Mouse (Mus musculus) MEL (cell line): ENCODE data around the gene Rcl1. TPM values are rescaled to one million over a fixed set of nuclear protein-coding genes. Genes with fewer than 3 reads are reported as not detected.

Experiments
- DNase-seq: peaks from one replicate; pipeline ENCODE4 v3.0.0; 2011; ENCODE audit warnings: low read depth, low spot score
- H3K27ac ChIP-seq: 2 replicates; pipeline ENCODE4 v1.5.1; 2012; ENCODE audit warnings: low read depth, mild to moderate bottlenecking, control low read depth, low read length, moderate library complexity; ENCODE audit not compliant: control insufficient read depth
- H3K27me3 ChIP-seq, 2 experiments: fragments of 150-350 bp in 1 of 2; sonication (generic) in 1 of 2; 2 replicates each; pipeline ENCODE4 v1.6.1; 2012; ENCODE audit warnings: low read length in 2 of 2, mild to moderate bottlenecking in 2 of 2, improper control_type of control experiment in 1 of 2, moderate library complexity in 1 of 2; ENCODE audit not compliant: insufficient read depth in 2 of 2, control insufficient read depth in 1 of 2
- H3K36me3 ChIP-seq, 2 experiments: 2 replicates each; pipeline ENCODE4 v1.6.1; 2012 to 2014; ENCODE audit warnings: low read length in 2 of 2, improper control_type of control experiment in 1 of 2, inconsistent platforms in 1 of 2, mild to moderate bottlenecking in 1 of 2; ENCODE audit not compliant: insufficient read depth in 2 of 2, control insufficient read depth in 1 of 2
- H3K4me1 ChIP-seq, 2 experiments: fragments of 150-350 bp in 1 of 2; sonication (generic) in 1 of 2; 2 replicates each; pipeline ENCODE4 v1.6.1; 2012; ENCODE audit warnings: low read length in 2 of 2, improper control_type of control experiment in 1 of 2, mild to moderate bottlenecking in 1 of 2; ENCODE audit not compliant: insufficient read depth in 2 of 2, control insufficient read depth in 1 of 2
- H3K4me3 ChIP-seq, 2 experiments: fragments of 150-350 bp in 1 of 2; sonication (generic) in 1 of 2; 2 replicates each; pipeline ENCODE4 v1.5.1; 2012; ENCODE audit warnings: low read depth in 2 of 2, low read length in 2 of 2, mild to moderate bottlenecking in 2 of 2, moderate library complexity in 2 of 2, control low read depth in 1 of 2, improper control_type of control experiment in 1 of 2; ENCODE audit not compliant: control insufficient read depth in 1 of 2, insufficient read depth in 1 of 2
- H3K79me2 ChIP-seq: 2 replicates; pipeline ENCODE4 v1.6.1; 2012; ENCODE audit warnings: mild to moderate bottlenecking, low read length, moderate library complexity; ENCODE audit not compliant: control insufficient read depth, poor library complexity, insufficient read depth
- H3K9ac ChIP-seq: 2 replicates; pipeline ENCODE4 v1.6.1; 2012; ENCODE audit warnings: low read depth, mild to moderate bottlenecking, control low read depth, low read length, moderate library complexity; ENCODE audit not compliant: control insufficient read depth, poor library complexity, severe bottlenecking
- H3K9me3 ChIP-seq: fragments of 150-350 bp; sonication (generic); replicated peaks from 2 replicates; pipeline ENCODE4 v1.6.1; 2012; ENCODE audit warnings: mild to moderate bottlenecking, low read length, improper control_type of control experiment, moderate library complexity; ENCODE audit not compliant: insufficient read depth
- BHLHE40 ChIP-seq: IDR thresholded peaks from 2 replicates; pipeline ENCODE4 v1.6.1; 2012; ENCODE audit warnings: low read depth, mild to moderate bottlenecking, inconsistent platforms, low read length, improper control_type of control experiment, borderline replicate concordance
- CHD2 ChIP-seq: IDR thresholded peaks from 2 replicates; pipeline ENCODE4 v1.6.1; 2011; ENCODE audit warnings: low read length, improper control_type of control experiment
- ELF1 ChIP-seq: IDR thresholded peaks from 2 replicates; pipeline ENCODE4 v1.6.1; 2014; ENCODE audit warnings: low read depth, mild to moderate bottlenecking, inconsistent platforms, low read length, improper control_type of control experiment, moderate library complexity
- EP300 ChIP-seq, 2 experiments: IDR thresholded peaks; 2 replicates each; pipeline ENCODE4 v1.6.1; 2011; ENCODE audit warnings: improper control_type of control experiment in 2 of 2, low read length in 2 of 2, low read depth in 1 of 2, mild to moderate bottlenecking in 1 of 2
- ETS1 ChIP-seq: IDR thresholded peaks from 2 replicates; pipeline ENCODE4 v1.6.1; 2012; ENCODE audit warnings: low read depth, mild to moderate bottlenecking, inconsistent platforms, low read length, improper control_type of control experiment, moderate library complexity
- MAX ChIP-seq: IDR thresholded peaks from 2 replicates; pipeline ENCODE4 v1.6.1; 2011; ENCODE audit warnings: low read length, improper control_type of control experiment
- MAZ ChIP-seq: IDR thresholded peaks from 2 replicates; pipeline ENCODE4 v1.6.1; 2012; ENCODE audit warnings: low read depth, mild to moderate bottlenecking, inconsistent platforms, low read length, improper control_type of control experiment
- MXI1 ChIP-seq: IDR thresholded peaks from 2 replicates; pipeline ENCODE4 v1.6.1; 2011; ENCODE audit warnings: mild to moderate bottlenecking, low read depth, low read length, improper control_type of control experiment
- MYC ChIP-seq: IDR thresholded peaks from 2 replicates; pipeline ENCODE4 v1.6.1; 2011; ENCODE audit warnings: low read depth, mild to moderate bottlenecking, low read length, improper control_type of control experiment, moderate library complexity
- NELFE ChIP-seq: IDR thresholded peaks from 2 replicates; pipeline ENCODE4 v1.6.1; 2011; ENCODE audit warnings: low read depth, low read length, improper control_type of control experiment
- POLR2A ChIP-seq, 2 experiments: IDR thresholded peaks; 2 replicates each; pipeline ENCODE4 v1.6.1; 2011 to 2012; ENCODE audit warnings: low read length in 2 of 2, mild to moderate bottlenecking in 2 of 2, control low read depth in 1 of 2, improper control_type of control experiment in 1 of 2, low read depth in 1 of 2, moderate library complexity in 1 of 2; ENCODE audit not compliant: control insufficient read depth in 1 of 2, insufficient read depth in 1 of 2, poor library complexity in 1 of 2
- POLR2AphosphoS5 ChIP-seq: IDR thresholded peaks from 2 replicates; pipeline ENCODE4 v1.6.1; 2012; ENCODE audit warnings: low read depth, borderline replicate concordance, mild to moderate bottlenecking, inconsistent platforms, low read length, moderate library complexity, mixed read lengths
- SIN3A ChIP-seq: IDR thresholded peaks from 2 replicates; pipeline ENCODE4 v1.6.1; 2012; ENCODE audit warnings: low read length, improper control_type of control experiment, inconsistent platforms
- TAL1 ChIP-seq: IDR thresholded peaks from 2 replicates; pipeline ENCODE4 v1.6.1; 2012; ENCODE audit warnings: mild to moderate bottlenecking, inconsistent platforms, low read length, moderate library complexity, mixed read lengths
- USF1 ChIP-seq: IDR thresholded peaks from 2 replicates; pipeline ENCODE4 v1.6.1; 2014; ENCODE audit warnings: low read depth, mild to moderate bottlenecking, inconsistent platforms, low read length, improper control_type of control experiment, moderate library complexity
- USF2 ChIP-seq, 2 experiments: IDR thresholded peaks; 2 replicates each; pipeline ENCODE4 v1.6.1; 2011 to 2012; ENCODE audit warnings: improper control_type of control experiment in 2 of 2, low read length in 2 of 2, borderline replicate concordance in 1 of 2, inconsistent platforms in 1 of 2, low read depth in 1 of 2, mild to moderate bottlenecking in 1 of 2; ENCODE audit not compliant: insufficient read depth in 1 of 2
- ZC3H11A ChIP-seq: IDR thresholded peaks from 2 replicates; pipeline ENCODE4 v1.6.1; 2012; ENCODE audit warnings: low read depth, mild to moderate bottlenecking, inconsistent platforms, low read length, improper control_type of control experiment
- polyA plus RNA-seq, 2 experiments: library from polyadenylated mRNA; stranded (reverse) in 1 of 2; unstranded in 1 of 2; fragments of >175 nt in 1 of 2; fragments of >200 nt in 1 of 2; gene quantifications; 2 replicates each; pipeline versions ENCODE4 v1.2.1 to v1.2.4; 2012; ENCODE audit warnings: low replicate concordance in 2 of 2, low read depth in 1 of 2; ENCODE audit not compliant: insufficient read length in 2 of 2, insufficient read depth in 1 of 2, missing spikeins in 1 of 2
- total RNA-seq: library from RNA; depleted of rRNA; stranded (reverse); fragments of 300-350 nt; gene quantifications from 2 replicates; pipeline ENCODE4 v1.2.3, GENCODE M21; 2012

Gene Rcl1
- total and polyA plus RNA-seq, 3 experiments = 86.4 to 122 TPM; not detected in 1

- Histone ChIP-seq H3K9ac (peak overlapping the region; percentile 84), H3K27me3 (no peaks in the 10 kb centered on the region), H3K36me3 (peaks cover 0 to 10% of the 10 kb centered on the region in 2 experiments; a peak in 2 of 4 replicates), H3K79me2 (peaks cover 33% of the 10 kb centered on the region), H3K4me3 (peak overlapping the region; percentile 79 to 85), H3K4me1 (peaks cover 0 to 9% of the 10 kb centered on the region in 2 experiments; a peak in 2 of 4 replicates), H3K9me3 (no peaks in the 10 kb centered on the region), H3K27ac (peak overlapping the region; percentile 34; the same call in 1 of the 2 replicates)
- no peak for DNase-seq
- no peak for TF ChIP-seq ZC3H11A
- no peak for TF ChIP-seq ETS1
- TF ChIP-seq POLR2A (IDR thresholded peaks at IDR 0.05; ENCODE audit: control insufficient read depth in 1 of 2, insufficient read depth in 1 of 2, low read depth in 1 of 2, low read length in 2 of 2, poor library complexity in 1 of 2) = no peak
Measured at GRCm38 (mm10) chr19:29100261-29100660, 914 bp upstream of the Rcl1 start.

GRCm38 (mm10) chr19:29101591-29101990 is 416 bp downstream of the Rcl1 start:
- Histone ChIP-seq H3K79me2 (peaks cover 46% of the 10 kb centered on the region), H3K4me3 (peak overlapping the region; percentile 80 to 86), H3K27ac (peak overlapping the region; percentile 34), H3K36me3 (peaks cover 0 to 10% of the 10 kb centered on the region in 2 experiments; a peak in 2 of 4 replicates), H3K9me3 (no peaks in the 10 kb centered on the region), H3K27me3 (no peaks in the 10 kb centered on the region), H3K9ac (peak overlapping the region; percentile 86), H3K4me1 (peaks cover 0 to 9% of the 10 kb centered on the region in 2 experiments; a peak in 2 of 4 replicates)
- TF ChIP-seq EP300 (IDR thresholded peaks at IDR 0.05; ENCODE audit: low read depth in 1 of 2, low read length in 2 of 2) = no peak
- TF ChIP-seq TAL1 = no peak
- no peak for TF ChIP-seq USF1
- TF ChIP-seq USF2 (IDR thresholded peaks at IDR 0.05; ENCODE audit: borderline replicate concordance in 1 of 2, insufficient read depth in 1 of 2, low read depth in 1 of 2, low read length in 2 of 2) = no peak
- 0 out of 2 replicates have a peak, but pooled peaks have one; percentile 1 for TF ChIP-seq ETS1
- no peak for TF ChIP-seq ELF1
- TF ChIP-seq POLR2AphosphoS5 = 0 out of 2 replicates have a peak, but pooled peaks have one; percentile 52
- TF ChIP-seq NELFE = no peak
- no peak for TF ChIP-seq MAZ
- TF ChIP-seq MYC = 0 out of 2 replicates have a peak, but pooled peaks have one; percentile 3
- peak; percentile 61; the same call in 1 of the 2 replicates for TF ChIP-seq BHLHE40
- TF ChIP-seq SIN3A = 0 out of 2 replicates have a peak, but pooled peaks have one; percentile 14
- no peak; the same call in 1 of the 2 replicates for TF ChIP-seq MAX
- TF ChIP-seq MXI1 = peak; percentile 65; the same call in 1 of the 2 replicates
- TF ChIP-seq CHD2 = no peak
- DNase-seq = peak; percentile 75
